Mouse (Mus musculus) ES-E14 (cell line): Measurements from ENCODE around the gene Gm10378. TPM values are rescaled to one million over a fixed set of nuclear protein-coding genes. Genes with fewer than 3 reads are reported as not detected.
"Not testable (repeated sequence)": the region's sequence is repeated elsewhere in the genome, so short reads cannot be mapped to it uniquely, and the experiment has no call there.

Experiments used
- DNase-seq: peaks from one replicate; pipeline ENCODE4 v3.0.0-alpha.2; 2013; ENCODE audit warnings: low read depth, low spot score
- H3K27ac ChIP-seq: 2 replicates; pipeline ENCODE4 v1.5.1; 2012; ENCODE audit warnings: low read depth, mild to moderate bottlenecking, low read length, moderate library complexity, mixed read lengths; ENCODE audit not compliant: poor library complexity, insufficient read depth, severe bottlenecking
- H3K36me3 ChIP-seq: 2 replicates; pipeline ENCODE4 v1.6.1; 2012; ENCODE audit warnings: mild to moderate bottlenecking, low read length, moderate library complexity, mixed read lengths; ENCODE audit not compliant: control insufficient read depth, poor library complexity, insufficient read depth, severe bottlenecking
- H3K4me1 ChIP-seq, 2 experiments: fragments of 150-350 bp in 1 of 2; sonication (generic) in 1 of 2; 2 replicates each; pipeline ENCODE4 v1.6.1; 2012; ENCODE audit warnings: low read length in 2 of 2, mild to moderate bottlenecking in 1 of 2, mixed read lengths in 1 of 2; ENCODE audit not compliant: control insufficient read depth in 2 of 2, insufficient read depth in 2 of 2, poor library complexity in 1 of 2
- H3K4me3 ChIP-seq, 2 experiments: fragments of 150-350 bp in 1 of 2; sonication (generic) in 1 of 2; 2 replicates each; pipeline ENCODE4 v1.5.1; 2012; ENCODE audit warnings: low read length in 2 of 2, low read depth in 1 of 2, mild to moderate bottlenecking in 1 of 2, mixed read lengths in 1 of 2; ENCODE audit not compliant: insufficient read depth in 1 of 2, poor library complexity in 1 of 2, severe bottlenecking in 1 of 2
- H3K9ac ChIP-seq: 2 replicates; pipeline ENCODE4 v1.6.1; 2012; ENCODE audit warnings: low read depth, mild to moderate bottlenecking, low read length, mixed read lengths; ENCODE audit not compliant: poor library complexity, insufficient read depth, severe bottlenecking
- H3K9me3 ChIP-seq: fragments of 150-350 bp; sonication (generic); 2 replicates; pipeline ENCODE4 v1.6.1; 2012; ENCODE audit warnings: low read depth, mild to moderate bottlenecking, low read length; ENCODE audit not compliant: control insufficient read depth, insufficient read depth
- in situ Hi-C, 2 experiments: fragments of 600-800 bp; cut with MboI; formaldehyde crosslinking; loops; one replicate each; pipeline ENCODE4 v1.15.1; 2025; ENCODE audit warnings: low sequenced_read_pairs in 2 of 2, inconsistent platforms in 1 of 2; ENCODE audit not compliant: unreplicated experiment in 2 of 2
- total RNA-seq: library from RNA; depleted of rRNA; stranded (reverse); fragments of 300-350 nt; gene quantifications from 2 replicates; pipeline ENCODE4 v1.2.3, GENCODE M21; 2012; rRNA removed

The Gm10378 gene
- total RNA-seq = not detected in 2 replicates

DNA sequence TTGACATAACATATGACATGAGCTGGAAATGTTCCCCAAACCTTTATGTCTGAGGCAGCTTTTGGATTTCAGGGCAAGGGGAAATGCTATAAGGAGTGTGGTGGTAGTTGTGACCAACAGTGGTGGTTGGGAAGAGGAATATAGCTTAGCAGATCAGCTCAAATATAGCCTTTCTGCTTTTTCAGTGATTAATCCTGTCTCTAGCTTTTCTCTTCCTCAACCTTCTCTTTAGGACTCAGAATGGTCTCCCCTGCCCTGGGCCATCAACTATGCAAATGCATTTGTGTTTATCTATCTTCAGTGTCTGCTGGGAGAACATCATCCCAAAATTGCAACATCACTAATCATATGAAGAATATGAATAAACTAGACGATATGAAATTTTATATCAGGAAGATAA, at the start of gene Gm10378:
Gene Gm10378 (plus strand): TSS at position 301 of the 400 bp plus-strand sequence.
- in situ Hi-C loops, H3K36me3 ChIP-seq, H3K9ac ChIP-seq, H3K4me1 ChIP-seq, H3K4me3 ChIP-seq, DNase-seq, H3K9me3 ChIP-seq, H3K27ac ChIP-seq: not testable (repeated sequence)

DNA sequence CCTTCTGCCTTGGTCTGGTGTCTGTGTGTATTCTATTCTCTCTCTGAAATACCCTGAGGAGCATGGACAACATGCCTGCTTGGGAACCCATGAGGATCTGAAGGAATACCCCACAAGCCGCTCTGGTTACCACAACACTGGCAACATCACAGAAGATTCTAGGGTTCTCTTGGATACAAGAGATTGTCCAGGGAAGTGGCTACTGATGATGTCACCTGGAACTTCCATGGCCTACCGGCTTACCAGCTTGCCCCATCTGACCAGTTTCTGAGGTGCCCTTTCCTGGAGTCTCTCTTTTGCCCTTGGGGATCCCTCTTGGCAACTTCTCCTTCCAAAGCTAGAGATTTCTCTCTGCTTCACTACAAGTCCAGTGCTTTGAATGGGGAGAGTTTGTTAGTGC, 13.9 kb upstream of the Gm10378 start, which contains the start of gene Gm3633:
Gene Gm3633 (minus strand): TSS at position 101 of the 400 bp plus-strand sequence.
- H3K4me1 ChIP-seq, in situ Hi-C loops, H3K36me3 ChIP-seq, H3K9me3 ChIP-seq, H3K9ac ChIP-seq, H3K27ac ChIP-seq, H3K4me3 ChIP-seq, DNase-seq: not testable (repeated sequence)

Other genes with a start within 250 kb of the Gm10378 start
- not detected in 2 replicates for gene Gm8005, start 216.3 kb upstream of the Gm10378 start, total RNA-seq
- not detected in 2 replicates for gene Gm8011, start 192.1 kb upstream of the Gm10378 start, total RNA-seq
- gene Gm8020, start 153.6 kb upstream of the Gm10378 start, total RNA-seq = not detected in 2 replicates
- gene Gm8024, start 131.7 kb upstream of the Gm10378 start, total RNA-seq = 0.18 TPM in 1 of 2 replicates, not detected in the other
- not detected in 2 replicates for gene Gm17124, start 56.1 kb upstream of the Gm10378 start, total RNA-seq
- not detected in 2 replicates for gene Gm3633, start 14.0 kb upstream of the Gm10378 start, total RNA-seq
- not detected in 2 replicates for gene Gm3015, start 112.9 kb downstream of the Gm10378 start, total RNA-seq
- gene Gm10377, start 142.0 kb downstream of the Gm10378 start, total RNA-seq = not detected in 2 replicates
- not detected in 2 replicates for gene Gm21977, start 197.5 kb downstream of the Gm10378 start, total RNA-seq